Mouse (Mus musculus) MEL (cell line): Measurements from ENCODE around the gene Appbp2. TPM values are rescaled to one million over a fixed set of nuclear protein-coding genes. Genes with fewer than 3 reads are reported as not detected.

ENCODE experiments used
- DNase-seq: peaks from one replicate; pipeline ENCODE4 v3.0.0; 2011; ENCODE audit warnings: low read depth, low spot score
- H3K27ac ChIP-seq: 2 replicates; pipeline ENCODE4 v1.5.1; 2012; ENCODE audit warnings: low read depth, mild to moderate bottlenecking, control low read depth, low read length, moderate library complexity; ENCODE audit not compliant: control insufficient read depth
- H3K27me3 ChIP-seq, 2 experiments: fragments of 150-350 bp in 1 of 2; sonication (generic) in 1 of 2; 2 replicates each; pipeline ENCODE4 v1.6.1; 2012; ENCODE audit warnings: low read length in 2 of 2, mild to moderate bottlenecking in 2 of 2, improper control_type of control experiment in 1 of 2, moderate library complexity in 1 of 2; ENCODE audit not compliant: insufficient read depth in 2 of 2, control insufficient read depth in 1 of 2
- H3K36me3 ChIP-seq, 2 experiments: 2 replicates each; pipeline ENCODE4 v1.6.1; 2012 to 2014; ENCODE audit warnings: low read length in 2 of 2, improper control_type of control experiment in 1 of 2, inconsistent platforms in 1 of 2, mild to moderate bottlenecking in 1 of 2; ENCODE audit not compliant: insufficient read depth in 2 of 2, control insufficient read depth in 1 of 2
- H3K4me1 ChIP-seq, 2 experiments: fragments of 150-350 bp in 1 of 2; sonication (generic) in 1 of 2; 2 replicates each; pipeline ENCODE4 v1.6.1; 2012; ENCODE audit warnings: low read length in 2 of 2, improper control_type of control experiment in 1 of 2, mild to moderate bottlenecking in 1 of 2; ENCODE audit not compliant: insufficient read depth in 2 of 2, control insufficient read depth in 1 of 2
- H3K4me3 ChIP-seq, 2 experiments: fragments of 150-350 bp in 1 of 2; sonication (generic) in 1 of 2; 2 replicates each; pipeline ENCODE4 v1.5.1; 2012; ENCODE audit warnings: low read depth in 2 of 2, low read length in 2 of 2, mild to moderate bottlenecking in 2 of 2, moderate library complexity in 2 of 2, control low read depth in 1 of 2, improper control_type of control experiment in 1 of 2; ENCODE audit not compliant: control insufficient read depth in 1 of 2, insufficient read depth in 1 of 2
- H3K79me2 ChIP-seq: 2 replicates; pipeline ENCODE4 v1.6.1; 2012; ENCODE audit warnings: mild to moderate bottlenecking, low read length, moderate library complexity; ENCODE audit not compliant: control insufficient read depth, poor library complexity, insufficient read depth
- H3K9ac ChIP-seq: 2 replicates; pipeline ENCODE4 v1.6.1; 2012; ENCODE audit warnings: low read depth, mild to moderate bottlenecking, control low read depth, low read length, moderate library complexity; ENCODE audit not compliant: control insufficient read depth, poor library complexity, severe bottlenecking
- H3K9me3 ChIP-seq: fragments of 150-350 bp; sonication (generic); replicated peaks from 2 replicates; pipeline ENCODE4 v1.6.1; 2012; ENCODE audit warnings: mild to moderate bottlenecking, low read length, improper control_type of control experiment, moderate library complexity; ENCODE audit not compliant: insufficient read depth
- BHLHE40 ChIP-seq: IDR thresholded peaks from 2 replicates; pipeline ENCODE4 v1.6.1; 2012; ENCODE audit warnings: low read depth, mild to moderate bottlenecking, inconsistent platforms, low read length, improper control_type of control experiment, borderline replicate concordance
- CTCF ChIP-seq, 3 experiments: IDR thresholded peaks in 2 of 3; conservative IDR thresholded peaks in 1 of 3; 2 replicates each; pipeline ENCODE4 v1.5.1; 2011 to 2012; ENCODE audit warnings: low read length in 3 of 3, low read depth in 2 of 3, mild to moderate bottlenecking in 2 of 3, improper control_type of control experiment in 1 of 3, inconsistent platforms in 1 of 3, mixed read lengths in 1 of 3, moderate library complexity in 1 of 3; ENCODE audit not compliant: control insufficient read depth in 1 of 3, insufficient read depth in 1 of 3, poor library complexity in 1 of 3, severe bottlenecking in 1 of 3
- ELF1 ChIP-seq: IDR thresholded peaks from 2 replicates; pipeline ENCODE4 v1.6.1; 2014; ENCODE audit warnings: low read depth, mild to moderate bottlenecking, inconsistent platforms, low read length, improper control_type of control experiment, moderate library complexity
- EP300 ChIP-seq, 2 experiments: IDR thresholded peaks; 2 replicates each; pipeline ENCODE4 v1.6.1; 2011; ENCODE audit warnings: improper control_type of control experiment in 2 of 2, low read length in 2 of 2, low read depth in 1 of 2, mild to moderate bottlenecking in 1 of 2
- ETS1 ChIP-seq: IDR thresholded peaks from 2 replicates; pipeline ENCODE4 v1.6.1; 2012; ENCODE audit warnings: low read depth, mild to moderate bottlenecking, inconsistent platforms, low read length, improper control_type of control experiment, moderate library complexity
- GABPA ChIP-seq: IDR thresholded peaks from 2 replicates; pipeline ENCODE4 v1.6.1; 2012; ENCODE audit warnings: low read depth, mild to moderate bottlenecking, inconsistent platforms, low read length, improper control_type of control experiment, moderate library complexity
- KAT2A ChIP-seq: conservative IDR thresholded peaks from 2 replicates; pipeline ENCODE4 v1.6.1; 2012; ENCODE audit warnings: low read depth, low read length, improper control_type of control experiment, inconsistent platforms
- MAFK ChIP-seq: IDR thresholded peaks from 2 replicates; pipeline ENCODE4 v1.6.1; 2011; ENCODE audit warnings: low read depth, mild to moderate bottlenecking, low read length, improper control_type of control experiment, borderline replicate concordance
- MEF2A ChIP-seq: IDR thresholded peaks from 2 replicates; pipeline ENCODE4 v1.6.1; 2014; ENCODE audit warnings: low read depth, mild to moderate bottlenecking, inconsistent platforms, low read length, improper control_type of control experiment; ENCODE audit not compliant: poor library complexity, insufficient replicate concordance, severe bottlenecking; ENCODE audit errors: extremely low read depth
- MXI1 ChIP-seq: IDR thresholded peaks from 2 replicates; pipeline ENCODE4 v1.6.1; 2011; ENCODE audit warnings: mild to moderate bottlenecking, low read depth, low read length, improper control_type of control experiment
- MYC ChIP-seq: IDR thresholded peaks from 2 replicates; pipeline ENCODE4 v1.6.1; 2011; ENCODE audit warnings: low read depth, mild to moderate bottlenecking, low read length, improper control_type of control experiment, moderate library complexity
- NELFE ChIP-seq: IDR thresholded peaks from 2 replicates; pipeline ENCODE4 v1.6.1; 2011; ENCODE audit warnings: low read depth, low read length, improper control_type of control experiment
- POLR2AphosphoS5 ChIP-seq: IDR thresholded peaks from 2 replicates; pipeline ENCODE4 v1.6.1; 2012; ENCODE audit warnings: low read depth, borderline replicate concordance, mild to moderate bottlenecking, inconsistent platforms, low read length, moderate library complexity, mixed read lengths
- SIN3A ChIP-seq: IDR thresholded peaks from 2 replicates; pipeline ENCODE4 v1.6.1; 2012; ENCODE audit warnings: low read length, improper control_type of control experiment, inconsistent platforms
- TAL1 ChIP-seq: IDR thresholded peaks from 2 replicates; pipeline ENCODE4 v1.6.1; 2012; ENCODE audit warnings: mild to moderate bottlenecking, inconsistent platforms, low read length, moderate library complexity, mixed read lengths
- TCF12 ChIP-seq: IDR thresholded peaks from 2 replicates; pipeline ENCODE4 v1.6.1; 2014; ENCODE audit warnings: low read depth, mild to moderate bottlenecking, inconsistent platforms, low read length, improper control_type of control experiment, moderate library complexity
- UBTF ChIP-seq: IDR thresholded peaks from 2 replicates; pipeline ENCODE4 v1.6.1; 2012; ENCODE audit warnings: low read depth, mild to moderate bottlenecking, inconsistent platforms, low read length, improper control_type of control experiment, moderate library complexity, borderline replicate concordance; ENCODE audit not compliant: insufficient read depth
- USF1 ChIP-seq: IDR thresholded peaks from 2 replicates; pipeline ENCODE4 v1.6.1; 2014; ENCODE audit warnings: low read depth, mild to moderate bottlenecking, inconsistent platforms, low read length, improper control_type of control experiment, moderate library complexity
- USF2 ChIP-seq, 2 experiments: IDR thresholded peaks; 2 replicates each; pipeline ENCODE4 v1.6.1; 2011 to 2012; ENCODE audit warnings: improper control_type of control experiment in 2 of 2, low read length in 2 of 2, borderline replicate concordance in 1 of 2, inconsistent platforms in 1 of 2, low read depth in 1 of 2, mild to moderate bottlenecking in 1 of 2; ENCODE audit not compliant: insufficient read depth in 1 of 2
- ZC3H11A ChIP-seq: IDR thresholded peaks from 2 replicates; pipeline ENCODE4 v1.6.1; 2012; ENCODE audit warnings: low read depth, mild to moderate bottlenecking, inconsistent platforms, low read length, improper control_type of control experiment
- ZKSCAN1 ChIP-seq: IDR thresholded peaks from 2 replicates; pipeline ENCODE4 v1.6.1; 2012; ENCODE audit warnings: low read depth, mild to moderate bottlenecking, inconsistent platforms, low read length, improper control_type of control experiment, moderate library complexity
- ZNF384 ChIP-seq: IDR thresholded peaks from 2 replicates; pipeline ENCODE4 v1.6.1; 2012; ENCODE audit warnings: low read depth, mild to moderate bottlenecking, inconsistent platforms, low read length, improper control_type of control experiment
- polyA plus RNA-seq, 2 experiments: library from polyadenylated mRNA; stranded (reverse) in 1 of 2; unstranded in 1 of 2; fragments of >175 nt in 1 of 2; fragments of >200 nt in 1 of 2; gene quantifications; 2 replicates each; pipeline versions ENCODE4 v1.2.1 to v1.2.4; 2012; ENCODE audit warnings: low replicate concordance in 2 of 2, low read depth in 1 of 2; ENCODE audit not compliant: insufficient read length in 2 of 2, insufficient read depth in 1 of 2, missing spikeins in 1 of 2
- total RNA-seq: library from RNA; depleted of rRNA; stranded (reverse); fragments of 300-350 nt; gene quantifications from 2 replicates; pipeline ENCODE4 v1.2.3, GENCODE M21; 2012

The Appbp2 gene
- total and polyA plus RNA-seq, 3 experiments = 25.5 to 157 (median 34.4) TPM

DNA sequence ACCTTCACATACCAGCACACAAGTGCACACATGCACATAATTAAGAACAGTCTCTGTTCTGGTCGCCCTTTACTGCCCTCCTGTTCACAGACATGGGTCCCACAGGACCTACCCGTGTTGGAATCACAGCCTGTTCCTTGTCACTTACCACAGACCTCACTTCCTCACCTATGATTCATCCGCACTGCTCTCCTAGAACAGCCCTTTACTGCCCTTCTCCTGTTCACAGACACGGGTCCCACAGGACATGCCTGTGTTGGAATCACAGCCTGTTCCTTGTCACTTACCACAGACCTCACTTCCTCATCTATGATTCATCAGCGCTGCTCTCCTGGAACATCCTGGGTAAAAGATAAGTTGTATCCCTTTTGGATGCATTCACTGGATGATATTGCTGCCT, 42.7 kb upstream of the Appbp2 start:
- Histone ChIP-seq H3K4me3 (no peak overlapping the region), H3K27ac (no peak overlapping the region), H3K4me1 (no peaks in the 10 kb centered on the region), H3K9ac (no peak overlapping the region), H3K9me3 (no peaks in the 10 kb centered on the region), H3K27me3 (peaks cover 0 to 2% of the 10 kb centered on the region in 2 experiments; a peak in 1 of 4 replicates), H3K79me2 (no peaks in the 10 kb centered on the region), H3K36me3 (no peaks in the 10 kb centered on the region)
- TF ChIP-seq NELFE = no peak
- no peak for TF ChIP-seq USF1
- no peak for TF ChIP-seq GABPA
- no peak for TF ChIP-seq UBTF
- DNase-seq = no peak

DNA sequence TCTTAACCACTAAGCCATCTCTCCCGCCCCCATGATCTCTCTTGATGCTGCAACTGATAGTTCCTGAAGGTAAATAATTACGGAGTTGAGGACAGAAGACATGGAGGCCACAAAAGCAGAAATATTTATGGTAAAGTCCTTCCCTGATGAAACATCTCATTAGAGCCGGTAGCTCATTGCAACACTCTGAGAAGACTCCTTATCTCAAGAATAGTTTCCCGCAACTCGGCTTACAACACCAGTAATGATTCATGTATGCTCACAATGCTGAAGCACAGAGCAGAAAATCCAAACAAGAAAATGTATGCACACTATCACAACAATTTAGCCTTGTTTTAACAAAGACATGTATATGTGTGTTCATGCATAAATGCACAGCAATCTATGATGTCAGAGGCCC, 40.2 kb upstream of the Appbp2 start:
- no peak for TF ChIP-seq TCF12
- TF ChIP-seq SIN3A = no peak
- no peak for TF ChIP-seq ELF1
- no peak for TF ChIP-seq MYC
- no peak for TF ChIP-seq NELFE
- TF ChIP-seq POLR2AphosphoS5 = no peak
- no peak for TF ChIP-seq MAFK
- TF ChIP-seq USF2 (IDR thresholded peaks at IDR 0.05; ENCODE audit: borderline replicate concordance in 1 of 2, insufficient read depth in 1 of 2, low read depth in 1 of 2, low read length in 2 of 2) = no peak
- TF ChIP-seq TAL1 = no peak
- no peak for TF ChIP-seq ZNF384
- no peak for TF ChIP-seq ZKSCAN1
- no peak for TF ChIP-seq KAT2A
- no peak for TF ChIP-seq BHLHE40
- TF ChIP-seq ZC3H11A = no peak
- no peak for TF ChIP-seq MXI1
- no peak for TF ChIP-seq MEF2A
- no peak for TF ChIP-seq CTCF (IDR thresholded peaks at IDR 0.05 in 2 of 3, conservative IDR thresholded peaks at IDR 0.05 in 1 of 3; ENCODE audit: control insufficient read depth in 1 of 3, insufficient read depth in 1 of 3, low read depth in 2 of 3, low read length in 3 of 3, poor library complexity in 1 of 3, severe bottlenecking in 1 of 3)
- no peak for TF ChIP-seq ETS1
- no peak for TF ChIP-seq EP300 (IDR thresholded peaks at IDR 0.05; ENCODE audit: low read depth in 1 of 2, low read length in 2 of 2)
- Histone ChIP-seq H3K9me3 (no peaks in the 10 kb centered on the region), H3K4me3 (no peak overlapping the region), H3K4me1 (no peaks in the 10 kb centered on the region), H3K36me3 (no peaks in the 10 kb centered on the region), H3K9ac (no peak overlapping the region), H3K79me2 (no peaks in the 10 kb centered on the region), H3K27ac (no peak overlapping the region), H3K27me3 (no peaks in the 10 kb centered on the region; a peak in 1 of 4 replicates)
- DNase-seq = no peak
